Comparison of ENCODE assay signal across 8 mouse cellular contexts in the genomic region with DNA sequence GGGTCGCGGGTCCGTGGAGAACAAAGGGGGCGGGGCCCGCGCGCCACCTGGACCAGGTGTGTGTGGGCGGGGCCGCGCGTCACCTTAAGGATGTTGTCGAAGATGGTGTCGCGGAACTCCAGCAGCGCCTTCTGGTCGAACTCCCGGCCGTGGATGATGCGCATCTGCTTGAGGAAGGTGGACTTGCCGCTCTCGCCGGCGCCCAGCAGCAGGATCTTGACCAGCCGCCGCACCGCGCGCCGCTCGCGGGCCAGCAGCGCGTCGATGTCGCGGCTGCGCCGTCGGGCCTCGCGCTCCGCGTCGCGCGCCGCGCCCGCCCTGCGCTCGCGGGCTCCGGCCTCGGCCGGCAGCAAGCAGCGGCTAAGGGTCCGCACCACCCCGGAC. TPM values are rescaled to one million over a fixed set of nuclear protein-coding genes. Genes with fewer than 3 reads are reported as not detected.
A peak's percentile ranks its signal among the peaks of the same experiment; 100 is the strongest.
DNase-seq lines count a peak whose midpoint lies in the region; ATAC-seq and TF ChIP-seq lines count a peak whose summit lies in the region.

No protein-coding gene starts in this region.

- TF ChIP-seq CTCF in ES-Bruce4 (IDR thresholded peaks at IDR 0.05; ENCODE audit: low read depth, low read length): no peak
- TF ChIP-seq CTCF in cortical plate, adult 2 months (IDR thresholded peaks at IDR 0.05; ENCODE audit: extremely low read depth, insufficient read depth, low read length): no peak

- peak overlapping the region; percentile 78 for H3K4me3 ChIP-seq in ES-Bruce4 (ENCODE audit: low read depth, low read length)
- peak overlapping the region; percentile 65 for H3K4me3 ChIP-seq in cortical plate, adult 2 months (ENCODE audit: insufficient read depth, low read length)
- peak overlapping the region; percentile 99 for H3K4me3 ChIP-seq in megakaryocyte, embryonic 14.5 days (replicated peaks)
- H3K4me3 ChIP-seq in stomach, embryonic 15.5 days (replicated peaks): peak overlapping the region; percentile 68

- intact Hi-C loops in left cerebral cortex, postnatal 14 days (cut with DNase I): loop anchor here (5.0 kb wide), 1 partner anchor 58 kb away; no protein-coding TSS in a partner anchor

- H3K9me3 ChIP-seq in ES-Bruce4 (replicated peaks; ENCODE audit: control insufficient read depth, insufficient read depth, low read length, poor library complexity, severe bottlenecking): no peaks in the 10 kb centered on the region
- no peaks in the 10 kb centered on the region for H3K9me3 ChIP-seq in megakaryocyte, embryonic 14.5 days
- no peaks in the 10 kb centered on the region for H3K9me3 ChIP-seq in stomach, embryonic 15.5 days

- no peak for ATAC-seq in stomach, embryonic 15.5 days (ENCODE audit: insufficient read depth, low FRiP score, low read depth)

- no peak for TF ChIP-seq POLR2A in ES-Bruce4 (IDR thresholded peaks at IDR 0.05; ENCODE audit: insufficient read depth, low read length)
- no peak for TF ChIP-seq POLR2A in cortical plate, adult 2 months (IDR thresholded peaks at IDR 0.05; ENCODE audit: extremely low read depth, insufficient read depth, low read length)

- H3K4me1 ChIP-seq in ES-Bruce4 (ENCODE audit: control insufficient read depth, insufficient read depth, low read length): peaks cover 2% of the 10 kb centered on the region
- peaks cover 8% of the 10 kb centered on the region; the same call in 1 of the 2 replicates for H3K4me1 ChIP-seq in cortical plate, adult 2 months (ENCODE audit: control insufficient read depth, insufficient read depth, low read length)
- H3K4me1 ChIP-seq in megakaryocyte, embryonic 14.5 days: peaks cover 61% of the 10 kb centered on the region
- H3K4me1 ChIP-seq in stomach, embryonic 15.5 days: peaks cover 22% of the 10 kb centered on the region

- 0 out of 2 replicates have a peak, but pooled peaks cover 3% of the 10 kb centered on the region for H3K36me3 ChIP-seq in ES-Bruce4 (ENCODE audit: control insufficient read depth, insufficient read depth, low read length, poor library complexity, severe bottlenecking)
- H3K36me3 ChIP-seq in megakaryocyte, embryonic 14.5 days (replicated peaks; ENCODE audit: low read length): peaks cover 7% of the 10 kb centered on the region
- H3K36me3 ChIP-seq in stomach, embryonic 15.5 days: no peaks in the 10 kb centered on the region

- no peak for TF ChIP-seq EP300 in ES-Bruce4 (IDR thresholded peaks at IDR 0.05; ENCODE audit: insufficient read depth, low read depth, low read length)

- peak overlapping the region; percentile 91 for H3K4me2 ChIP-seq in stomach, embryonic 15.5 days

- no peak overlapping the region for H3K27ac ChIP-seq in ES-Bruce4 (ENCODE audit: insufficient read depth, low read length)
- H3K27ac ChIP-seq in cortical plate, adult 2 months (ENCODE audit: insufficient read depth, low read length): 0 out of 2 replicates have a peak overlapping the region, but pooled peaks have one; percentile 85
- H3K27ac ChIP-seq in stomach, embryonic 15.5 days: peak overlapping the region; percentile 81

- WGBS in stomach, embryonic 15.5 days: under 1% methylated on average over 57 of the region's 58 CpGs

- peak; percentile 44 for DNase-seq in 3T3-L1 (ENCODE audit: low read depth, low spot score)
- DNase-seq in heart, postnatal 4 days: peak; percentile 52
- peak; percentile 38 to 40 for DNase-seq in left cerebral cortex, postnatal 14 days (ENCODE audit: low spot score in 2 of 2)
- no peak for DNase-seq in ovary, adult 18-20 months (ENCODE audit: low spot score)

- no peaks in the 10 kb centered on the region for H3K27me3 ChIP-seq in ES-Bruce4 (ENCODE audit: control insufficient read depth, insufficient read depth, low read length, poor library complexity, severe bottlenecking)
- no peaks in the 10 kb centered on the region for H3K27me3 ChIP-seq in megakaryocyte, embryonic 14.5 days (replicated peaks)
- no peaks in the 10 kb centered on the region for H3K27me3 ChIP-seq in stomach, embryonic 15.5 days (replicated peaks)

- peak overlapping the region; percentile 66 for H3K9ac ChIP-seq in ES-Bruce4 (ENCODE audit: low read depth, poor library complexity, severe bottlenecking)
- H3K9ac ChIP-seq in stomach, embryonic 15.5 days: peak overlapping the region; percentile 65

RNA-seq across cellular contexts. Expression of a gene that starts 0.3 kb away (rescaled TPM):
- polyA plus RNA-seq in ES-Bruce4 (2011; ENCODE audit: insufficient read depth, insufficient read length, low read depth, missing spikeins): 29.9 and 34.1 TPM in 2 replicates
- polyA plus RNA-seq in cortical plate, adult 2 months (2012; rRNA removed): 90.0 and 94.4 TPM in 2 replicates
- total RNA-seq in heart, postnatal 4 days (2021): 10 to 100 TPM; 85.9 to 86.8 TPM
- total RNA-seq in left cerebral cortex, postnatal 14 days (2021): 10 to 100 TPM; 68.1 to 73.8 TPM
- polyA plus RNA-seq in megakaryocyte, embryonic 14.5 days (2012; ENCODE audit: insufficient read depth, low replicate concordance): 53.6 and 62.1 TPM in 2 replicates
- 49.5 and 50.1 TPM in 2 replicates for polyA plus RNA-seq in stomach, embryonic 15.5 days (2015; fragmentation: Nextera tagmentation; extraction: Ambion mirVana)
